Mouse (Mus musculus): Measurements from ENCODE around the gene Sez6l2.

GRCm38 (mm10) chr7:126967361-126967760 is 17.0 kb downstream of the Sez6l2 start:
- no peak for TF ChIP-seq CTCF (conservative IDR thresholded peaks at IDR 0.05; ENCODE audit: insufficient read depth, insufficient read length, low read depth, low read length)
- no peak for TF ChIP-seq POLR2A (IDR thresholded peaks at IDR 0.05; ENCODE audit: low read depth, low read length)
